Mouse (Mus musculus): ENCODE measurements around the gene Ylpm1.
A peak's percentile ranks its signal among the peaks of the same experiment; 100 is the strongest.

Gene Ylpm1

GRCm38 (mm10) chr12:84996501-84997398 lies 629 bp downstream of the Ylpm1 start:
- TF ChIP-seq CTCF (conservative IDR thresholded peaks at IDR 0.05; ENCODE audit: low read length), result no peak
- no peak for TF ChIP-seq POU5F1 (IDR thresholded peaks at IDR 0.05; ENCODE audit: borderline replicate concordance, low read length)
- Histone ChIP-seq H3K4me1 (replicated peaks; ENCODE audit: low read depth, low read length) (peaks cover 25% of the 10 kb centered on the region), H3K4me3 (replicated peaks; ENCODE audit: low read length) (peak overlapping the region; percentile 94), H3K27me3 (ENCODE audit: insufficient read depth, low read length) (peaks cover 1% of the 10 kb centered on the region), H3K36me3 (ENCODE audit: insufficient read depth, low read length) (peaks cover 37% of the 10 kb centered on the region), H3K9me3 (ENCODE audit: low read length) (peaks cover 11% of the 10 kb centered on the region)

- H3K4me1 ChIP-seq (replicated peaks; ENCODE audit: low read depth, low read length), result peaks cover 25% of the 10 kb centered on the region
- no peak overlapping the region for H3K4me3 ChIP-seq (replicated peaks; ENCODE audit: low read length)
- TF ChIP-seq CTCF (conservative IDR thresholded peaks at IDR 0.05; ENCODE audit: low read length), result no peak
- TF ChIP-seq POU5F1 (IDR thresholded peaks at IDR 0.05; ENCODE audit: borderline replicate concordance, low read length), result no peak
- TF ChIP-seq NANOG (IDR thresholded peaks at IDR 0.05; ENCODE audit: borderline replicate concordance, low read length), result no peak
- peaks cover 26% of the 10 kb centered on the region for H3K9me3 ChIP-seq (ENCODE audit: low read length)
- H3K27me3 ChIP-seq (ENCODE audit: insufficient read depth, low read length), result no peaks in the 10 kb centered on the region
- H3K36me3 ChIP-seq (ENCODE audit: insufficient read depth, low read length), result peaks cover 57% of the 10 kb centered on the region
Measured at GRCm38 (mm10) chr12:84999053-84999452, 2.9 kb downstream of the Ylpm1 start.

GRCm38 (mm10) chr12:85006206-85006605 lies 10.1 kb downstream of the Ylpm1 start:
- H3K27me3 ChIP-seq (ENCODE audit: insufficient read depth, low read length), result no peaks in the 10 kb centered on the region
- peaks cover 13% of the 10 kb centered on the region for H3K4me1 ChIP-seq (replicated peaks; ENCODE audit: low read depth, low read length)
- no peak overlapping the region for H3K4me3 ChIP-seq (replicated peaks; ENCODE audit: low read length)
- peaks cover 37% of the 10 kb centered on the region for H3K9me3 ChIP-seq (ENCODE audit: low read length)
- peaks cover 51% of the 10 kb centered on the region for H3K36me3 ChIP-seq (ENCODE audit: insufficient read depth, low read length)
- no peak for TF ChIP-seq POU5F1 (IDR thresholded peaks at IDR 0.05; ENCODE audit: borderline replicate concordance, low read length)
- no peak for TF ChIP-seq CTCF (conservative IDR thresholded peaks at IDR 0.05; ENCODE audit: low read length)
- TF ChIP-seq NANOG (IDR thresholded peaks at IDR 0.05; ENCODE audit: borderline replicate concordance, low read length), result no peak

GRCm38 (mm10) chr12:85007021-85007420 lies 10.9 kb downstream of the Ylpm1 start:
- Histone ChIP-seq H3K27me3 (ENCODE audit: insufficient read depth, low read length) (no peaks in the 10 kb centered on the region), H3K4me1 (replicated peaks; ENCODE audit: low read depth, low read length) (peaks cover 16% of the 10 kb centered on the region), H3K9me3 (ENCODE audit: low read length) (peaks cover 32% of the 10 kb centered on the region), H3K36me3 (ENCODE audit: insufficient read depth, low read length) (peaks cover 47% of the 10 kb centered on the region), H3K4me3 (replicated peaks; ENCODE audit: low read length) (no peak overlapping the region)
- TF ChIP-seq POU5F1 (IDR thresholded peaks at IDR 0.05; ENCODE audit: borderline replicate concordance, low read length) (no peak), NANOG (IDR thresholded peaks at IDR 0.05; ENCODE audit: borderline replicate concordance, low read length) (no peak), CTCF (conservative IDR thresholded peaks at IDR 0.05; ENCODE audit: low read length) (no peak)

GRCm38 (mm10) chr12:85009776-85010175 lies 13.7 kb downstream of the Ylpm1 start:
- Histone ChIP-seq H3K9me3 (ENCODE audit: low read length) (peaks cover 7% of the 10 kb centered on the region), H3K4me3 (replicated peaks; ENCODE audit: low read length) (no peak overlapping the region), H3K36me3 (ENCODE audit: insufficient read depth, low read length) (peaks cover 50% of the 10 kb centered on the region), H3K4me1 (replicated peaks; ENCODE audit: low read depth, low read length) (peaks cover 25% of the 10 kb centered on the region), H3K27me3 (ENCODE audit: insufficient read depth, low read length) (no peaks in the 10 kb centered on the region)
- TF ChIP-seq NANOG (IDR thresholded peaks at IDR 0.05; ENCODE audit: borderline replicate concordance, low read length) (no peak), POU5F1 (IDR thresholded peaks at IDR 0.05; ENCODE audit: borderline replicate concordance, low read length) (no peak), CTCF (conservative IDR thresholded peaks at IDR 0.05; ENCODE audit: low read length) (no peak)

- TF ChIP-seq CTCF (conservative IDR thresholded peaks at IDR 0.05; ENCODE audit: low read length) (no peak), NANOG (IDR thresholded peaks at IDR 0.05; ENCODE audit: borderline replicate concordance, low read length) (no peak), POU5F1 (IDR thresholded peaks at IDR 0.05; ENCODE audit: borderline replicate concordance, low read length) (no peak)
- no peaks in the 10 kb centered on the region for H3K9me3 ChIP-seq (ENCODE audit: low read length)
- H3K4me1 ChIP-seq (replicated peaks; ENCODE audit: low read depth, low read length), result peaks cover 29% of the 10 kb centered on the region
- H3K36me3 ChIP-seq (ENCODE audit: insufficient read depth, low read length), result peaks cover 50% of the 10 kb centered on the region
- H3K4me3 ChIP-seq (replicated peaks; ENCODE audit: low read length), result no peak overlapping the region
- H3K27me3 ChIP-seq (ENCODE audit: insufficient read depth, low read length), result no peaks in the 10 kb centered on the region
Measured at GRCm38 (mm10) chr12:85010541-85010940, 14.4 kb downstream of the Ylpm1 start.

- H3K27me3 ChIP-seq (ENCODE audit: insufficient read depth, low read length), result no peaks in the 10 kb centered on the region
- no peak for TF ChIP-seq CTCF (conservative IDR thresholded peaks at IDR 0.05; ENCODE audit: low read length)
- no peak for TF ChIP-seq NANOG (IDR thresholded peaks at IDR 0.05; ENCODE audit: borderline replicate concordance, low read length)
- no peak for TF ChIP-seq POU5F1 (IDR thresholded peaks at IDR 0.05; ENCODE audit: borderline replicate concordance, low read length)
Measured at GRCm38 (mm10) chr12:85012185-85012584, 16.1 kb downstream of the Ylpm1 start.

GRCm38 (mm10) chr12:85022071-85022470 lies 25.9 kb downstream of the Ylpm1 start:
- no peak overlapping the region for H3K4me3 ChIP-seq (replicated peaks; ENCODE audit: low read length)
- H3K9me3 ChIP-seq (ENCODE audit: low read length), result no peaks in the 10 kb centered on the region
- H3K4me1 ChIP-seq (replicated peaks; ENCODE audit: low read depth, low read length), result peaks cover 17% of the 10 kb centered on the region
- peaks cover 58% of the 10 kb centered on the region for H3K36me3 ChIP-seq (ENCODE audit: insufficient read depth, low read length)
- TF ChIP-seq CTCF (conservative IDR thresholded peaks at IDR 0.05; ENCODE audit: low read length), result no peak
- no peak for TF ChIP-seq NANOG (IDR thresholded peaks at IDR 0.05; ENCODE audit: borderline replicate concordance, low read length)
- TF ChIP-seq POU5F1 (IDR thresholded peaks at IDR 0.05; ENCODE audit: borderline replicate concordance, low read length), result no peak
- H3K27me3 ChIP-seq (ENCODE audit: insufficient read depth, low read length), result no peaks in the 10 kb centered on the region

More at GRCm38 (mm10) chr12:85012185-85012584, 16.1 kb downstream of the Ylpm1 start:
- Histone ChIP-seq H3K9me3 (ENCODE audit: low read length) (no peaks in the 10 kb centered on the region), H3K4me3 (replicated peaks; ENCODE audit: low read length) (no peak overlapping the region), H3K4me1 (replicated peaks; ENCODE audit: low read depth, low read length) (peaks cover 26% of the 10 kb centered on the region), H3K36me3 (ENCODE audit: insufficient read depth, low read length) (peaks cover 56% of the 10 kb centered on the region)

Measured in E14TG2a.4 (cell line).